Mouse (Mus musculus) heart, postnatal 0 days (tissue): ENCODE measurements at regions not wholly inside any gene's neighbourhood (a gene's known extent, or its start where the extent isn't known, plus 50 kb on each side); places are given as distances from the start of the nearest gene placed in this dataset.

Experiments used
- CTCF ChIP-seq: IDR thresholded peaks from 2 replicates; pipeline ENCODE4 v1.5.1; 2016; ENCODE audit warnings: antibody characterized with exemption, control low read depth, low read depth
- EP300 ChIP-seq: IDR thresholded peaks from 2 replicates; pipeline ENCODE4 v1.6.1; 2016; ENCODE audit warnings: antibody characterized with exemption, low read depth

GRCm38 (mm10) chr12:77094999-77095915 lies 133.3 kb upstream of the Max start:
- TF ChIP-seq EP300: no peak
- TF ChIP-seq CTCF: no peak
